Comparison of ENCODE assay signal across 18 mouse cellular contexts in genomic region chr9:69194638-69195605, GRCm38 (mm10).
DNase-seq lines count a peak whose midpoint lies in the region; ATAC-seq and TF ChIP-seq lines count a peak whose summit lies in the region.
"Had no signal": no experiment of that assay in that cellular context is flagged by ENCODE, and none has a peak within 500 bp of the region (broad histone marks: within the 10 kb centered on the region; RNA-seq: fewer than 3 reads in every experiment).

No protein-coding gene starts in this region.

- no peaks in the 10 kb centered on the region for H3K9me3 ChIP-seq in kidney, embryonic 16.5 days (ENCODE audit: low read length)
- H3K9me3 ChIP-seq: limb, embryonic 13.5 days; stomach, embryonic 15.5 days had no signal

- ATAC-seq in kidney, embryonic 16.5 days (ENCODE audit: low FRiP score, low TSS enrichment): no peak
- ATAC-seq: inflammation-experienced regulatory T-cells, adult 6 months; midbrain, embryonic 16.5 days had no signal

- no peak for TF ChIP-seq CTCF in C2C12 (IDR thresholded peaks at IDR 0.05; ENCODE audit: control insufficient read depth, insufficient read depth, insufficient read length)
- no peak for TF ChIP-seq CTCF in gastrocnemius, adult 2 months (IDR thresholded peaks at IDR 0.05)

- H3K4me2 ChIP-seq in kidney, embryonic 16.5 days (replicated peaks; ENCODE audit: low read depth, low read length): no peak overlapping the region
- H3K4me2 ChIP-seq: limb, embryonic 13.5 days; lung, embryonic 14.5 days; stomach, embryonic 15.5 days had no signal

- WGBS in kidney, embryonic 16.5 days: 75% methylated on average over 13 of the region's 13 CpGs

- H3K9ac ChIP-seq in kidney, embryonic 16.5 days (replicated peaks; ENCODE audit: low read length): no peak overlapping the region
- H3K9ac ChIP-seq: limb, embryonic 13.5 days; lung, embryonic 14.5 days; stomach, embryonic 15.5 days had no signal

- no peaks in the 10 kb centered on the region for H3K79me2 ChIP-seq in C2C12 (ENCODE audit: control insufficient read depth, insufficient read depth)

- no peaks in the 10 kb centered on the region for H3K4me1 ChIP-seq in kidney, embryonic 16.5 days (ENCODE audit: insufficient read depth, low read length)
- H3K4me1 ChIP-seq: limb, embryonic 13.5 days; stomach, embryonic 15.5 days had no signal

- intact Hi-C loops in gastrocnemius, adult 2 months (cut with DNase I): loop anchor here (2.0 kb wide), 1 partner anchor 144 kb away; no protein-coding TSS in a partner anchor

- no peak overlapping the region for H3K4me3 ChIP-seq in kidney, embryonic 16.5 days (ENCODE audit: low read length)
- H3K4me3 ChIP-seq in C2C12 (ENCODE audit: insufficient read depth, poor library complexity, severe bottlenecking): no peak overlapping the region
- peak overlapping the region; percentile 58 for H3K4me3 ChIP-seq in gastrocnemius, adult 2 months
- H3K4me3 ChIP-seq: limb, embryonic 13.5 days; stomach, embryonic 15.5 days had no signal

- H3K79me3 ChIP-seq in C2C12 (ENCODE audit: low read depth): no peaks in the 10 kb centered on the region

- H3ac ChIP-seq in C2C12 (ENCODE audit: control insufficient read depth, insufficient read length, low read depth): no peak overlapping the region

- no peak overlapping the region for H3K27ac ChIP-seq in kidney, embryonic 16.5 days (ENCODE audit: low read length)
- H3K27ac ChIP-seq in gastrocnemius, adult 2 months: peak overlapping the region; percentile 88
- H3K27ac ChIP-seq: limb, embryonic 13.5 days; stomach, embryonic 15.5 days had no signal

- peak; percentile 50 to 54 for DNase-seq in adrenal gland, postnatal 36 days
- DNase-seq in adrenal gland, postnatal 4 days (ENCODE audit: low spot score in 2 of 2): no peak
- DNase-seq in kidney, adult 11 months: peak; percentile 20
- peak; percentile 77 for DNase-seq in gastrocnemius, adult 2 months
- no peak for DNase-seq in MN1 (ENCODE audit: low spot score)
- DNase-seq in neural tube, embryonic 10.5 days (ENCODE audit: extremely low spot score, low spot score): no peak
- DNase-seq: adrenal gland, adult 8-10 months; B cell, adult 2 months; layer of hippocampus, adult 9-11 months; lung, embryonic 14.5 days; right cerebral cortex, postnatal 14 days; thymus, postnatal 36 days had no signal

- no peaks in the 10 kb centered on the region for H3K27me3 ChIP-seq in kidney, embryonic 16.5 days (ENCODE audit: insufficient read depth, low read length)
- no peaks in the 10 kb centered on the region for H3K27me3 ChIP-seq in C2C12 (ENCODE audit: control insufficient read depth, insufficient read depth, insufficient read length)
- H3K27me3 ChIP-seq: limb, embryonic 13.5 days; stomach, embryonic 15.5 days had no signal

- H3K36me3 ChIP-seq in kidney, embryonic 16.5 days (ENCODE audit: insufficient read depth, low read length): no peaks in the 10 kb centered on the region
- no peaks in the 10 kb centered on the region for H3K36me3 ChIP-seq in C2C12 (ENCODE audit: control insufficient read depth, insufficient read depth)
- H3K36me3 ChIP-seq: limb, embryonic 13.5 days; stomach, embryonic 15.5 days had no signal

TF ChIP-seq in C2C12, 6 proteins besides CTCF, POLR2A, EP300 and RAD21:
- TF ChIP-seq USF1 (IDR thresholded peaks at IDR 0.05; ENCODE audit: low read depth): no peak
- no peak for TF ChIP-seq CEBPB (IDR thresholded peaks at IDR 0.05; ENCODE audit: low read depth)
- TF ChIP-seq MYOD1 (IDR thresholded peaks at IDR 0.05; ENCODE audit: control insufficient read depth, insufficient read length, low read depth): peak; percentile 96
- TF ChIP-seq MYOG (IDR thresholded peaks at IDR 0.05; ENCODE audit: control insufficient read depth, extremely low read depth, insufficient read length): no peak

Comparison
In these comparisons a context has a peak if more than half of its experiments do, and no peak if none do; other contexts are left out.
1. DNase-seq: peak in adrenal gland, postnatal 36 days (2 of 2), kidney, adult 11 months (single experiment) and gastrocnemius, adult 2 months (single experiment); none in adrenal gland, postnatal 4 days (0 of 2), MN1 (single experiment) and neural tube, embryonic 10.5 days (single experiment).